In genomic region chr19:52624310-52624709, GRCm38 (mm10) we compare ENCODE assay signal across 13 mouse cellular contexts.
A peak's percentile ranks its signal among the peaks of the same experiment; 100 is the strongest.
DNase-seq lines count a peak whose midpoint lies in the region; ATAC-seq and TF ChIP-seq lines count a peak whose summit lies in the region.
"Had no signal": no experiment of that assay in that cellular context is flagged by ENCODE, and none has a peak within 500 bp of the region (broad histone marks: within the 10 kb centered on the region; RNA-seq: fewer than 3 reads in every experiment).

No protein-coding gene starts in this region.

- ATAC-seq in forebrain, postnatal 0 days: peak; percentile 81
- peak; percentile 96 for ATAC-seq in lung, postnatal 0 days

- no peaks in the 10 kb centered on the region for H3K27me3 ChIP-seq in forebrain, postnatal 0 days (ENCODE audit: insufficient read depth, low read length)
- no peaks in the 10 kb centered on the region for H3K27me3 ChIP-seq in lung, postnatal 0 days (replicated peaks; ENCODE audit: insufficient read depth, low read length)
- H3K27me3 ChIP-seq: kidney, embryonic 15.5 days; midbrain, embryonic 12.5 days had no signal

- no peak overlapping the region for H3K9ac ChIP-seq in forebrain, postnatal 0 days
- H3K9ac ChIP-seq in lung, postnatal 0 days (replicated peaks; ENCODE audit: low read depth): no peak overlapping the region
- H3K9ac ChIP-seq: kidney, embryonic 15.5 days; midbrain, embryonic 12.5 days had no signal

- DNase-seq in left cerebral cortex, adult 11 months (ENCODE audit: low spot score): peak; percentile 14
- no peak for DNase-seq in left cerebral cortex, postnatal 36 days (ENCODE audit: low spot score in 2 of 2)
- DNase-seq in brain, embryonic 14.5 days (ENCODE audit: low read depth): peak; percentile 83
- DNase-seq in forebrain, postnatal 0 days: peak; percentile 50
- DNase-seq in lung, postnatal 0 days (ENCODE audit: low spot score): peak; percentile 76
- no peak for DNase-seq in c-Kit-positive CD71-positive TER-119-positive erythroid progenitor cells, embryonic 14.5 days (ENCODE audit: low spot score)
- DNase-seq in adipocyte (ENCODE audit: low spot score): no peak
- DNase-seq: adrenal gland, adult 8-10 months; cerebellum, adult 9-11 months; thymus, adult 18-20 months had no signal

- TF ChIP-seq CTCF in brain, embryonic 14.5 days (IDR thresholded peaks at IDR 0.05; ENCODE audit: borderline replicate concordance, extremely low read depth, insufficient read depth, insufficient read length): no peak
- no peak for TF ChIP-seq CTCF in forebrain, postnatal 0 days (IDR thresholded peaks at IDR 0.05; ENCODE audit: low read depth)
- TF ChIP-seq CTCF in lung, postnatal 0 days (IDR thresholded peaks at IDR 0.05): no peak

- H3K4me2 ChIP-seq in forebrain, postnatal 0 days (ENCODE audit: low read depth): no peak overlapping the region
- H3K4me2 ChIP-seq in lung, postnatal 0 days (replicated peaks; ENCODE audit: low read depth, low read length): no peak overlapping the region
- H3K4me2 ChIP-seq: kidney, embryonic 15.5 days; midbrain, embryonic 12.5 days had no signal

- H3K4me1 ChIP-seq in forebrain, postnatal 0 days (ENCODE audit: insufficient read depth): no peaks in the 10 kb centered on the region
- H3K4me1 ChIP-seq in lung, postnatal 0 days (ENCODE audit: insufficient read depth, low read depth, low read length): no peaks in the 10 kb centered on the region
- H3K4me1 ChIP-seq: kidney, embryonic 15.5 days; midbrain, embryonic 12.5 days had no signal

- H3K9me3 ChIP-seq in forebrain, postnatal 0 days (ENCODE audit: low read length): no peaks in the 10 kb centered on the region
- H3K9me3 ChIP-seq in lung, postnatal 0 days (ENCODE audit: low read length): no peaks in the 10 kb centered on the region
- H3K9me3 ChIP-seq: kidney, embryonic 15.5 days; midbrain, embryonic 12.5 days had no signal

- WGBS in forebrain, postnatal 0 days: 34% methylated on average over 5 of the region's 5 CpGs
- 36% methylated on average over 5 of the region's 5 CpGs for WGBS in lung, postnatal 0 days

- no peaks in the 10 kb centered on the region for H3K36me3 ChIP-seq in forebrain, postnatal 0 days (ENCODE audit: insufficient read depth)
- H3K36me3 ChIP-seq in lung, postnatal 0 days (ENCODE audit: insufficient read depth, low read length): no peaks in the 10 kb centered on the region
- H3K36me3 ChIP-seq: kidney, embryonic 15.5 days; midbrain, embryonic 12.5 days had no signal

- TF ChIP-seq EP300 in lung, postnatal 0 days (IDR thresholded peaks at IDR 0.05): peak; percentile 58; the same call in 1 of the 2 replicates

- no peak for TF ChIP-seq POLR2A in brain, embryonic 14.5 days (IDR thresholded peaks at IDR 0.05; ENCODE audit: borderline replicate concordance, extremely low read depth, insufficient read depth, insufficient read length, poor library complexity, severe bottlenecking)

- H3K4me3 ChIP-seq in forebrain, postnatal 0 days (ENCODE audit: low read depth, low read length): no peak overlapping the region
- no peak overlapping the region for H3K4me3 ChIP-seq in lung, postnatal 0 days (ENCODE audit: low read depth, low read length)
- H3K4me3 ChIP-seq: kidney, embryonic 15.5 days; midbrain, embryonic 12.5 days; myocyte had no signal

- H3K27ac ChIP-seq in forebrain, postnatal 0 days (ENCODE audit: low read depth, low read length): no peak overlapping the region
- no peak overlapping the region for H3K27ac ChIP-seq in lung, postnatal 0 days (ENCODE audit: low read length)
- H3K27ac ChIP-seq: kidney, embryonic 15.5 days; midbrain, embryonic 12.5 days had no signal

- intact Hi-C loops in left cerebral cortex, postnatal 36 days (cut with DNase I): loop anchor here (5.0 kb wide), 1 partner anchor 298 kb away; no protein-coding TSS in a partner anchor

Comparison
In these comparisons a context has a peak if more than half of its experiments do, and no peak if none do; other contexts are left out.
1. DNase-seq: peak in left cerebral cortex, adult 11 months (single experiment), brain, embryonic 14.5 days (single experiment), forebrain, postnatal 0 days (single experiment) and lung, postnatal 0 days (single experiment); none in left cerebral cortex, postnatal 36 days (0 of 2), c-Kit-positive CD71-positive TER-119-positive erythroid progenitor cells, embryonic 14.5 days (single experiment) and adipocyte (single experiment).